Mouse (Mus musculus) cerebellum, adult 11-12 months (tissue): ENCODE data around the gene Akt2.

ENCODE experiments used
- DNase-seq: peaks from one replicate; pipeline ENCODE4 v3.0.0; 2022

Gene Akt2

GRCm38 (mm10) chr7:27673575-27674131, 82.3 kb downstream of the Akt2 start:
- DNase-seq, result peak; percentile 74

DNA sequence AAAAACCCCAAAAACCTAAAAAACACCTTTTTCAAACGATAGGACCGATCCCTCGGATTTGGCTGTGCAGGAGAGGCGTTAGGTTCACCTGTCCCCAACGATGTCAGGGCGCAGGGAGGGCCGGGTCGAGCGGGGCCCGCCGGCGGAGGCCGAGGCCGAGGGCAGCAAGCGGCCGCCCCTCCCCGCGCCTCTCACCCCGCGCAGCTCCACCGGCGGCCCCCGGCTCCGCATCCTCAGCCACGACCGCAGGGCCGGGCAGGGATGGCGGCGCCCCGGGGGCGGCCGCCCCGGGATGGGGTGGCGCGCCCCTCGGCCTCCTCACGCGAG, 82.8 kb downstream of the Akt2 start:
- no peak for DNase-seq

DNA sequence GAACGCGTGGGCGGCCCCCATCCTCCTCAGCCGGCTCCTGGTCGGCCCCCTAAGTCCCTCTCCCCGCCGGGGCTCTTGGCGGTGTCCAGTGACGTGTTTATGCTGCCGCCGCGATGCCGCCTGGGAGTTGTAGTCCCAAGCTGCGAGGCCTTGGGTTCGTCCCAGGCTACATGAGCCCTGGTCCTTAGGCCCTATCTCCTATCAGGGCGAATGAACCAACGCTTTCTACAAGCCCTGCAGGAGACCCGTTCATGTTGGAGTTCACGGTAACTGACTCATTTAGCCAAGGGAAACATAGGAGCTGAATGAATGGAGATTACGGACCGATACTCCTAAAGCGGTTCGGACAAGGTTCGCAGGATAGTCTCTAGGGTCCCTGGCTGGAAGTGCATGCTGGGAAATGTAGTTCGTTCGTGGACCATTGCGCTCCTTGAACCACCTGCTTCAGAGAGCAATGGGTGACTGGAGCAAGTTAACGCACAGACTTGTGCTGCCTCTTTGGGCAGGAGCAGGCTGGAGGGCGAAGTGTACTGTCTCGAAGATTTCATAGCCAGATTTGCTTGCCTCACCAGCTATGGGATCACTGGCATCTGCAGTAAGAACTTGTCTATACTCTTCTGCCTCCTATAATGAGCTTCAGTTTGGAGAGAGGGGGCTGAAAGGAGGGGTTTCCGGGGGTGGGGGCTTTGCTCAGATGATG, 83.3 kb downstream of the Akt2 start, which contains the start of gene Map3k10:
Map3k10 (minus strand) TSS at position 77 of the 700 bp plus-strand sequence.
- DNase-seq, result peak; percentile 93

DNA sequence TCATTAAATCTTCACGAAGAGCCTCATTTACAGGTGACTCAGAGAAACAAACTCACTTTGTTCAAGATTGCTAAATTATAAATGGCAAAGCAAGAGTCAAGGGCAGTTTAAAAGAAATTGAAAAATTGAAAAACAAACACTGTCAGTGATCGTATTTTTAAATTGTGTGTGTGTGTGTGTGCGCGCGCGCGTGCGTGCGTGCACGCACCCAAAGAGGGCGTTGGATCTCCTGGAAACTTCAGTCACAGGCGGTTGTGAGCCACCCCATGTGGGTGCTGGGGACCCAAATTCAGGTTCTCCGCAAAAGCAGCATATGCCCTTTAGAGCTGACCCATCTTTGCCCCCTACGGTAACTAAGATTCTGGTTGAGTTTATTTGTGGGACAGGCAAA, 83.9 kb downstream of the Akt2 start:
- no peak for DNase-seq

DNA sequence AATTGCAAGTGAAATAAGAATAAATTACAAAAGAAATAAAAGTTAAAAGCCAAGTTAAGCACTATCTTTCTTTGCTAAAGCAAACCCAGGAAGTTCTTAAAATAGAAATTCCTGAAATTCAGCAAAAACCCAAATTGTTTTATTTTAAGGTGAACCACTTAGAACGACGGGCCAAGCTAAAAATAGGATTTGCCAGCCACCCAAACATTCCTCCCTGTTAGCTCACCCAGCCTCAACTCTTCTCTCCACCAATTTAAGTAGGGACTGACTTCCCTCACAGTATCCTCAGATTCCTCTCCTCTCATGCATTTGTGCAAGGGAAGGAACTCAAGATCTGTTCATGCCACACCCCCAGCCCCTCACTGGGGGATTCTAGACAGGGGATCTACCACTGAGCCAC, 91.9 kb downstream of the Akt2 start:
- no peak for DNase-seq

DNA sequence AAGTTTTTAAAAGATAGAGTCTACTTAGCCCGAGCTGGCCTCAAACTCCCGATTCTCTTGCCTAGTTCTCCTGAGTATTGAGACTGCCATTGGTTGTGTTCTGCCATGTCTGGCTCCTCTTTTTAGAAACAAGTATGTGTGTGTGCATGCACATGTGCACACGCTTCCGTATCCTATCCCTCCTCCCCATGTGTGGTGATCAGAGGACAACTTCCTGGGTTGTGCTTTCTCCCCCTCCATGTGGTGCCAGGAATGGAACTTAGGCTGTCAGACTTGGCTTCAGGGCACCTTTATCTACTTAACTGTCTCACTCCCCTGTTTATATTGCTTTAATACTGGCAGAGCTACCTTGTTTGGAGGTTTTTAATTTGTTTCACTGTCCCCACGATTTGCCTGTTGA, 93.9 kb downstream of the Akt2 start:
- DNase-seq, result no peak

DNA sequence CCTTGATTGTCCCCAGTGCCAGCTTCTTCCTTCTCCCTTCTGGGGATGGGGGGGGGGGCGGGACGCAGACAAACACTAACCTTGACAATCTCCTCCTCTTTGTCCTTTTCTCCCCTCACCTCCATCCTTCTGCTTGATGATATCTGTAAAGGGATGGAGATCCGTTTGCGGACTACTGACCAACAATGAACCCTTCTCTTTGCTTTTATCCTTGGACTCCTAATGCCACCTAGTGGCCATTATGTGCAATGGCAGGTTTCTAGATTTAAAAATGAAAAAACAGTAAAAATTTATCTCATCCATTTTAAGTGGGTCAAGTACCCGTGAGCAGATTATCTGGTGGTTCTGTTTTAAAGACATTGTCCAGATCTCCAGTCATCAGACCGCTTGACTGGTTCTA, 94.3 kb downstream of the Akt2 start:
- DNase-seq, result no peak

GRCm38 (mm10) chr7:27687043-27687442, 95.7 kb downstream of the Akt2 start:
- no peak for DNase-seq

- DNase-seq, result no peak
Measured at GRCm38 (mm10) chr7:27687836-27688235, 96.5 kb downstream of the Akt2 start.

GRCm38 (mm10) chr7:27688246-27688788, 97.0 kb downstream of the Akt2 start:
- DNase-seq, result no peak

- peak; percentile 96 for DNase-seq
Measured at GRCm38 (mm10) chr7:27688815-27689612, 97.7 kb downstream of the Akt2 start, which contains the start of gene Zfp607b. TSS of gene Zfp607b (plus strand) at chr7:27689340.
